Mouse (Mus musculus): ENCODE results near the gene Slc37a1. TPM values are rescaled to one million over a fixed set of nuclear protein-coding genes. Genes with fewer than 3 reads are reported as not detected.

Gene Slc37a1
- polyA plus RNA-seq, 1 experiment from 2014 or later: 3.9 TPM

GRCm38 (mm10) chr17:31386766-31387275, 100.2 kb downstream of the Slc37a1 start:
- Histone ChIP-seq H3K36me3 (ENCODE audit: insufficient read depth, low read length) (no peaks in the 10 kb centered on the region), H3K9me3 (replicated peaks; ENCODE audit: low read length) (no peaks in the 10 kb centered on the region), H3K4me3 (replicated peaks; ENCODE audit: low read depth, low read length) (peak overlapping the region; percentile 69), H3K4me2 (ENCODE audit: low read length) (peak overlapping the region; percentile 97), H3K4me1 (replicated peaks; ENCODE audit: insufficient read depth, low read length) (peaks cover 22% of the 10 kb centered on the region), H3K27me3 (ENCODE audit: insufficient read depth, low read length) (no peaks in the 10 kb centered on the region), H3K9ac (ENCODE audit: low read depth, low read length) (peak overlapping the region; percentile 79), H3K27ac (peak overlapping the region; percentile 68; the same call in 1 of the 2 replicates)
- ATAC-seq (replicated peaks; ENCODE audit: low FRiP score, low read depth) (peak; percentile 65; the same call in 1 of the 2 replicates), DNase-seq (ENCODE audit: low spot score) (peak; percentile 36)
- no peak for TF ChIP-seq CTCF (IDR thresholded peaks at IDR 0.05; ENCODE audit: low read depth)
- 9% methylated on average over 7 of the region's 7 CpGs for WGBS

- no peak overlapping the region for H3K27ac ChIP-seq
- WGBS: 91% methylated on average over 3 of the region's 3 CpGs
- H3K27me3 ChIP-seq (ENCODE audit: insufficient read depth, low read length): no peaks in the 10 kb centered on the region
- no peaks in the 10 kb centered on the region for H3K9me3 ChIP-seq (replicated peaks; ENCODE audit: low read length)
- no peak overlapping the region for H3K9ac ChIP-seq (ENCODE audit: low read depth, low read length)
- peaks cover 22% of the 10 kb centered on the region for H3K4me1 ChIP-seq (replicated peaks; ENCODE audit: insufficient read depth, low read length)
- DNase-seq (ENCODE audit: low spot score) (no peak), ATAC-seq (replicated peaks; ENCODE audit: low FRiP score, low read depth) (no peak)
- TF ChIP-seq CTCF (IDR thresholded peaks at IDR 0.05; ENCODE audit: low read depth): no peak
- H3K4me3 ChIP-seq (replicated peaks; ENCODE audit: low read depth, low read length): no peak overlapping the region
- H3K4me2 ChIP-seq (ENCODE audit: low read length): no peak overlapping the region
- no peaks in the 10 kb centered on the region for H3K36me3 ChIP-seq (ENCODE audit: insufficient read depth, low read length)
Measured at GRCm38 (mm10) chr17:31389432-31390050, 102.9 kb downstream of the Slc37a1 start.

- Histone ChIP-seq H3K27me3 (ENCODE audit: insufficient read depth, low read length) (no peaks in the 10 kb centered on the region), H3K9me3 (replicated peaks; ENCODE audit: low read length) (no peaks in the 10 kb centered on the region), H3K9ac (ENCODE audit: low read depth, low read length) (no peak overlapping the region), H3K4me1 (replicated peaks; ENCODE audit: insufficient read depth, low read length) (peaks cover 19% of the 10 kb centered on the region), H3K36me3 (ENCODE audit: insufficient read depth, low read length) (no peaks in the 10 kb centered on the region), H3K4me2 (ENCODE audit: low read length) (no peak overlapping the region), H3K27ac (no peak overlapping the region), H3K4me3 (replicated peaks; ENCODE audit: low read depth, low read length) (no peak overlapping the region)
- 42% methylated on average over 3 of the region's 3 CpGs for WGBS
- DNase-seq (ENCODE audit: low spot score) (no peak), ATAC-seq (replicated peaks; ENCODE audit: low FRiP score, low read depth) (no peak)
- TF ChIP-seq CTCF (IDR thresholded peaks at IDR 0.05; ENCODE audit: low read depth): no peak
Measured at GRCm38 (mm10) chr17:31391462-31391861, 104.9 kb downstream of the Slc37a1 start.

- 79% methylated on average over 5 of the region's 5 CpGs for WGBS
- DNase-seq (ENCODE audit: low spot score) (no peak), ATAC-seq (replicated peaks; ENCODE audit: low FRiP score, low read depth) (no peak)
Measured at GRCm38 (mm10) chr17:31392041-31392440, 105.4 kb downstream of the Slc37a1 start.

GRCm38 (mm10) chr17:31393811-31394210, 107.2 kb downstream of the Slc37a1 start:
- no peak overlapping the region for H3K4me3 ChIP-seq (replicated peaks; ENCODE audit: low read depth, low read length)
- ATAC-seq (replicated peaks; ENCODE audit: low FRiP score, low read depth) (no peak), DNase-seq (ENCODE audit: low spot score) (no peak)
- H3K4me1 ChIP-seq (replicated peaks; ENCODE audit: insufficient read depth, low read length): 0 out of 2 replicates have a peak, but pooled peaks cover 5% of the 10 kb centered on the region
- H3K36me3 ChIP-seq (ENCODE audit: insufficient read depth, low read length): no peaks in the 10 kb centered on the region
- no peak overlapping the region for H3K4me2 ChIP-seq (ENCODE audit: low read length)
- H3K9me3 ChIP-seq (replicated peaks; ENCODE audit: low read length): no peaks in the 10 kb centered on the region
- 79% methylated on average over 2 of the region's 2 CpGs for WGBS
- H3K27me3 ChIP-seq (ENCODE audit: insufficient read depth, low read length): no peaks in the 10 kb centered on the region
- no peak for TF ChIP-seq CTCF (IDR thresholded peaks at IDR 0.05; ENCODE audit: low read depth)
- no peak overlapping the region for H3K9ac ChIP-seq (ENCODE audit: low read depth, low read length)
- H3K27ac ChIP-seq: no peak overlapping the region

More at GRCm38 (mm10) chr17:31392041-31392440, 105.4 kb downstream of the Slc37a1 start:
- Histone ChIP-seq H3K4me3 (replicated peaks; ENCODE audit: low read depth, low read length) (no peak overlapping the region), H3K36me3 (ENCODE audit: insufficient read depth, low read length) (no peaks in the 10 kb centered on the region), H3K4me2 (ENCODE audit: low read length) (no peak overlapping the region), H3K4me1 (replicated peaks; ENCODE audit: insufficient read depth, low read length) (peaks cover 15% of the 10 kb centered on the region), H3K9ac (ENCODE audit: low read depth, low read length) (no peak overlapping the region), H3K27me3 (ENCODE audit: insufficient read depth, low read length) (no peaks in the 10 kb centered on the region), H3K9me3 (replicated peaks; ENCODE audit: low read length) (no peaks in the 10 kb centered on the region), H3K27ac (no peak overlapping the region)
- no peak for TF ChIP-seq CTCF (IDR thresholded peaks at IDR 0.05; ENCODE audit: low read depth)

- 83% methylated on average over 6 of the region's 6 CpGs for WGBS
- Histone ChIP-seq H3K36me3 (ENCODE audit: insufficient read depth, low read length) (no peaks in the 10 kb centered on the region), H3K9me3 (replicated peaks; ENCODE audit: low read length) (no peaks in the 10 kb centered on the region), H3K4me2 (ENCODE audit: low read length) (no peak overlapping the region), H3K27ac (no peak overlapping the region), H3K4me3 (replicated peaks; ENCODE audit: low read depth, low read length) (no peak overlapping the region), H3K4me1 (replicated peaks; ENCODE audit: insufficient read depth, low read length) (no peaks in the 10 kb centered on the region), H3K9ac (ENCODE audit: low read depth, low read length) (no peak overlapping the region), H3K27me3 (ENCODE audit: insufficient read depth, low read length) (no peaks in the 10 kb centered on the region)
- ATAC-seq (replicated peaks; ENCODE audit: low FRiP score, low read depth): no peak
- no peak for DNase-seq (ENCODE audit: low spot score)
- no peak for TF ChIP-seq CTCF (IDR thresholded peaks at IDR 0.05; ENCODE audit: low read depth)
Measured at GRCm38 (mm10) chr17:31400294-31400693, 113.7 kb downstream of the Slc37a1 start.

Other genes starting within 250 kb of the Slc37a1 start
- gene Abcg1, start 229.1 kb upstream of the Slc37a1 start, polyA plus RNA-seq (2015; fragmentation: Nextera tagmentation; extraction: Ambion mirVana): 8.5 and 8.8 TPM in 2 replicates
- 0.52 and 1.1 TPM in 2 replicates for gene Tff3, start 157.1 kb upstream of the Slc37a1 start, polyA plus RNA-seq (2015; fragmentation: Nextera tagmentation; extraction: Ambion mirVana)
- gene Tff2, start 142.5 kb upstream of the Slc37a1 start, polyA plus RNA-seq (2015; fragmentation: Nextera tagmentation; extraction: Ambion mirVana): 4.9 and 7.7 TPM in 2 replicates
- 0.62 TPM in 1 of 2 replicates, not detected in the other for gene Tff1, start 121.5 kb upstream of the Slc37a1 start, polyA plus RNA-seq (2015; fragmentation: Nextera tagmentation; extraction: Ambion mirVana)
- 0.05 TPM in 1 of 2 replicates, not detected in the other for gene Tmprss3, start 87.8 kb upstream of the Slc37a1 start, polyA plus RNA-seq (2015; fragmentation: Nextera tagmentation; extraction: Ambion mirVana)
- gene Ubash3a, start 78.9 kb upstream of the Slc37a1 start, polyA plus RNA-seq (2015; fragmentation: Nextera tagmentation; extraction: Ambion mirVana): 0.11 and 0.14 TPM in 2 replicates
- gene Rsph1, start 9.4 kb upstream of the Slc37a1 start, polyA plus RNA-seq (2015; fragmentation: Nextera tagmentation; extraction: Ambion mirVana): 1.3 and 2.2 TPM in 2 replicates
- 31.9 and 36.8 TPM in 2 replicates for gene Pde9a, start 99.4 kb downstream of the Slc37a1 start, polyA plus RNA-seq (2015; fragmentation: Nextera tagmentation; extraction: Ambion mirVana)
- gene Wdr4, start 233.2 kb downstream of the Slc37a1 start, polyA plus RNA-seq (2015; fragmentation: Nextera tagmentation; extraction: Ambion mirVana): 25.9 and 28.8 TPM in 2 replicates
- 353 and 364 TPM in 2 replicates for gene Ndufv3, start 233.3 kb downstream of the Slc37a1 start, polyA plus RNA-seq (2015; fragmentation: Nextera tagmentation; extraction: Ambion mirVana)

Data from kidney, postnatal 0 days (tissue).